Mouse (Mus musculus) midbrain, postnatal 0 days (tissue): ENCODE measurements at regions not wholly inside any gene's neighbourhood (a gene's known extent, or its start where the extent isn't known, plus 50 kb on each side); places are given as distances from the start of the nearest gene placed in this dataset.
A peak's percentile ranks its signal among the peaks of the same experiment; 100 is the strongest.

ENCODE experiments used
- ATAC-seq: fragments of 200-750 bp; cut with Nextera tagmentation; 2 replicates; pipeline ENCODE4 v1.8.0; 2017; ENCODE audit warnings: moderate number of reproducible peaks, mild to moderate bottlenecking, moderate TSS enrichment, moderate library complexity; ENCODE audit not compliant: low FRiP score
- DNase-seq: peaks from one replicate; pipeline ENCODE4 v3.0.0-alpha.2; 2015; ENCODE audit warnings: low spot score
- H3K27ac ChIP-seq: fragments of 300-500 bp; sonication (generic); 2 replicates; pipeline ENCODE4 v1.5.1; 2014; ENCODE audit warnings: low read depth, mild to moderate bottlenecking, low read length, mixed read lengths
- H3K27me3 ChIP-seq: fragments of 300-500 bp; sonication (generic); 2 replicates; pipeline ENCODE4 v1.6.1; 2014; ENCODE audit warnings: low read length, control low read depth, mixed read lengths; ENCODE audit not compliant: insufficient read depth
- H3K36me3 ChIP-seq: fragments of 300-500 bp; sonication (generic); 2 replicates; pipeline ENCODE4 v1.6.1; 2014; ENCODE audit warnings: low read length, control low read depth, mixed read lengths; ENCODE audit not compliant: insufficient read depth
- H3K4me1 ChIP-seq: fragments of 300-500 bp; sonication (generic); 2 replicates; pipeline ENCODE4 v1.6.1; 2014; ENCODE audit warnings: mild to moderate bottlenecking, control low read depth, antibody characterized with exemption, low read length, mixed read lengths; ENCODE audit not compliant: insufficient read depth
- H3K4me2 ChIP-seq: fragments of 300-500 bp; sonication (generic); 2 replicates; pipeline ENCODE4 v1.6.1; 2014; ENCODE audit warnings: low read depth, mild to moderate bottlenecking, low read length, mixed read lengths; ENCODE audit not compliant: poor library complexity, severe bottlenecking
- H3K4me3 ChIP-seq: fragments of 300-500 bp; sonication (generic); 2 replicates; pipeline ENCODE4 v1.5.1; 2014; ENCODE audit warnings: low read depth, mild to moderate bottlenecking, low read length, moderate library complexity
- H3K9ac ChIP-seq: fragments of 300-500 bp; sonication (generic); replicated peaks from 2 replicates; pipeline ENCODE4 v1.6.1; 2014; ENCODE audit warnings: mild to moderate bottlenecking, low read length, moderate library complexity, mixed read lengths; ENCODE audit not compliant: poor library complexity, severe bottlenecking
- H3K9me3 ChIP-seq: fragments of 300-500 bp; sonication (generic); 2 replicates; pipeline ENCODE4 v1.6.1; 2016; ENCODE audit warnings: low read length, control low read depth
- CTCF ChIP-seq: IDR thresholded peaks from 2 replicates; pipeline ENCODE4 v1.5.1; 2016; ENCODE audit warnings: antibody characterized with exemption, mild to moderate bottlenecking
- WGBS: fragments of 180-500 bp; shearing (Covaris S2); extraction: QIAGEN DNeasy Blood & Tissue Kit; methylation state at CpG from one replicate; pipeline ENCODE4 v1.1.7; 2014; 5-methylcytosine and 5-hydroxymethylcytosine counted together

GRCm38 (mm10) chrX:57784959-57785358 is 237.5 kb upstream of the Zic3 start:
- no peaks in the 10 kb centered on the region for H3K36me3 ChIP-seq
- H3K9me3 ChIP-seq, result no peaks in the 10 kb centered on the region
- no peak overlapping the region for H3K4me2 ChIP-seq
- no peak overlapping the region for H3K4me3 ChIP-seq
- WGBS, result 39% methylated on average over 4 of the region's 4 CpGs
- H3K9ac ChIP-seq, result no peak overlapping the region
- no peak overlapping the region for H3K27ac ChIP-seq
- TF ChIP-seq CTCF, result no peak
- H3K4me1 ChIP-seq, result no peaks in the 10 kb centered on the region
- DNase-seq, result no peak
- no peaks in the 10 kb centered on the region for H3K27me3 ChIP-seq
- ATAC-seq, result peak; percentile 44; the same call in 1 of the 2 replicates

- Histone ChIP-seq H3K27ac (no peak overlapping the region), H3K4me1 (no peaks in the 10 kb centered on the region), H3K36me3 (no peaks in the 10 kb centered on the region), H3K9me3 (no peaks in the 10 kb centered on the region), H3K4me3 (no peak overlapping the region), H3K27me3 (no peaks in the 10 kb centered on the region), H3K4me2 (no peak overlapping the region), H3K9ac (no peak overlapping the region)
- ATAC-seq (no peak), DNase-seq (no peak)
- no peak for TF ChIP-seq CTCF
- WGBS, result 73% methylated on average over 1 of the region's 1 CpGs
Observed at GRCm38 (mm10) chrX:57787615-57788014, 234.9 kb upstream of the Zic3 start.

GRCm38 (mm10) chrX:57797956-57798355 is 224.5 kb upstream of the Zic3 start:
- Histone ChIP-seq H3K4me3 (no peak overlapping the region), H3K27me3 (no peaks in the 10 kb centered on the region), H3K27ac (no peak overlapping the region), H3K36me3 (no peaks in the 10 kb centered on the region), H3K4me1 (no peaks in the 10 kb centered on the region), H3K9me3 (no peaks in the 10 kb centered on the region), H3K9ac (no peak overlapping the region), H3K4me2 (no peak overlapping the region; the same call in 1 of the 2 replicates)
- 20% methylated on average over 6 of the region's 6 CpGs for WGBS
- ATAC-seq, result no peak
- no peak for DNase-seq
- TF ChIP-seq CTCF, result no peak

- H3K4me1 ChIP-seq, result no peaks in the 10 kb centered on the region
- H3K9me3 ChIP-seq, result no peaks in the 10 kb centered on the region
- no peak overlapping the region; the same call in 1 of the 2 replicates for H3K4me2 ChIP-seq
- no peak overlapping the region for H3K4me3 ChIP-seq
- no peak for DNase-seq
- H3K27ac ChIP-seq, result no peak overlapping the region
- 40% methylated on average over 3 of the region's 3 CpGs for WGBS
- no peaks in the 10 kb centered on the region for H3K27me3 ChIP-seq
- no peaks in the 10 kb centered on the region for H3K36me3 ChIP-seq
- no peak for TF ChIP-seq CTCF
- no peak overlapping the region for H3K9ac ChIP-seq
- no peak for ATAC-seq
Observed at GRCm38 (mm10) chrX:57798394-57798793, 224.1 kb upstream of the Zic3 start.

GRCm38 (mm10) chrX:57798869-57799268 is 223.6 kb upstream of the Zic3 start:
- no peaks in the 10 kb centered on the region for H3K27me3 ChIP-seq
- H3K9me3 ChIP-seq, result no peaks in the 10 kb centered on the region
- H3K4me1 ChIP-seq, result no peaks in the 10 kb centered on the region
- no peak for TF ChIP-seq CTCF
- no peak for DNase-seq
- no peak overlapping the region for H3K27ac ChIP-seq
- H3K9ac ChIP-seq, result no peak overlapping the region
- H3K4me2 ChIP-seq, result no peak overlapping the region
- 28% methylated on average over 2 of the region's 2 CpGs for WGBS
- H3K36me3 ChIP-seq, result no peaks in the 10 kb centered on the region
- no peak for ATAC-seq
- no peak overlapping the region for H3K4me3 ChIP-seq
